Mouse (Mus musculus) monocyte, adult 59 days (primary cell): ENCODE results near the gene Gm13090. TPM values are rescaled to one million over a fixed set of nuclear protein-coding genes. Genes with fewer than 3 reads are reported as not detected.

ENCODE experiments used
- total RNA-seq, 2 experiments: library from RNA; stranded (reverse); gene quantifications; one replicate each; pipeline ENCODE4 v1.2.4; 2023

The Gm13090 gene
- total RNA-seq = not detected

GRCm38 (mm10) chr4:151089270-151089669 is at the start of gene Gm13090:
Gm13090 (plus strand) TSS chr4:151089570.

GRCm38 (mm10) chr4:151044037-151044943 is 45.1 kb upstream of the Gm13090 start, which contains the start of gene Per3:
Per3 (minus strand) TSS chr4:151044665.

GRCm38 (mm10) chr4:151057347-151058321 is 31.7 kb upstream of the Gm13090 start, which contains the start of gene Vamp3:
Vamp3 (minus strand) TSS chr4:151057963.

Other genes with a start within 250 kb of the Gm13090 start
- 10 to 100 TPM; 24.7 to 36.9 TPM for gene Errfi1, start 235.7 kb upstream of the Gm13090 start, total RNA-seq
- 10 to 100 TPM; 85.3 to 91.2 TPM for gene Park7, start 175.1 kb upstream of the Gm13090 start, total RNA-seq
- gene Tnfrsf9, start 175.0 kb upstream of the Gm13090 start, total RNA-seq = 1 to 10 TPM in 1 of 2 experiments, not detected in 1; 1.3 TPM
- not detected for gene Uts2, start 92.5 kb upstream of the Gm13090 start, total RNA-seq
- 1 to 10 TPM; 1.2 to 1.5 TPM for gene Per3, start 44.9 kb upstream of the Gm13090 start, total RNA-seq
- 100 to 1,000 TPM; 122 to 124 TPM for gene Vamp3, start 31.6 kb upstream of the Gm13090 start, total RNA-seq